Mouse (Mus musculus) kidney, embryonic 16.5 days (tissue): ENCODE results near the gene Dennd1a. TPM values are rescaled to one million over a fixed set of nuclear protein-coding genes. Genes with fewer than 3 reads are reported as not detected.

Source experiments
- ATAC-seq: fragments of 200-750 bp; cut with Nextera tagmentation; 2 replicates; pipeline ENCODE4 v1.8.0; 2017; ENCODE audit warnings: moderate TSS enrichment; ENCODE audit not compliant: low FRiP score, low TSS enrichment
- H3K27ac ChIP-seq: fragments of 300-500 bp; sonication (generic); 2 replicates; pipeline ENCODE4 v1.5.1; 2014; ENCODE audit warnings: low read length
- H3K27me3 ChIP-seq: fragments of 300-500 bp; sonication (generic); 2 replicates; pipeline ENCODE4 v1.6.1; 2014; ENCODE audit warnings: low read length, control low read depth, mixed read lengths; ENCODE audit not compliant: insufficient read depth
- H3K36me3 ChIP-seq: fragments of 300-500 bp; sonication (generic); 2 replicates; pipeline ENCODE4 v1.6.1; 2014; ENCODE audit warnings: low read length, control low read depth, mixed read lengths; ENCODE audit not compliant: insufficient read depth
- H3K4me1 ChIP-seq: fragments of 300-500 bp; sonication (generic); 2 replicates; pipeline ENCODE4 v1.6.1; 2014; ENCODE audit warnings: low read length, control low read depth, mixed read lengths; ENCODE audit not compliant: insufficient read depth
- H3K4me2 ChIP-seq: fragments of 300-500 bp; sonication (generic); replicated peaks from 2 replicates; pipeline ENCODE4 v1.6.1; 2014; ENCODE audit warnings: low read depth, low read length
- H3K4me3 ChIP-seq: fragments of 300-500 bp; sonication (generic); 2 replicates; pipeline ENCODE4 v1.5.1; 2014; ENCODE audit warnings: mild to moderate bottlenecking, low read length
- H3K9ac ChIP-seq: fragments of 300-500 bp; sonication (generic); replicated peaks from 2 replicates; pipeline ENCODE4 v1.6.1; 2014; ENCODE audit warnings: low read length
- H3K9me3 ChIP-seq: fragments of 300-500 bp; sonication (generic); 2 replicates; pipeline ENCODE4 v1.6.1; 2016; ENCODE audit warnings: low read length, control low read depth
- WGBS: fragments of 180-500 bp; shearing (Covaris S2); extraction: QIAGEN DNeasy Blood & Tissue Kit; methylation state at CpG from one replicate; pipeline ENCODE4 v1.1.7; 2014; 5-methylcytosine and 5-hydroxymethylcytosine counted together
- polyA plus RNA-seq: library from polyadenylated mRNA; unstranded; fragments of >200 nt; fragmentation: Nextera tagmentation; extraction: Ambion mirVana; gene quantifications from 2 replicates; pipeline ENCODE4 v1.2.1, GENCODE M21; 2015

Dennd1a gene
- polyA plus RNA-seq, 1 experiment from 2014 or later: 14.3 TPM

DNA sequence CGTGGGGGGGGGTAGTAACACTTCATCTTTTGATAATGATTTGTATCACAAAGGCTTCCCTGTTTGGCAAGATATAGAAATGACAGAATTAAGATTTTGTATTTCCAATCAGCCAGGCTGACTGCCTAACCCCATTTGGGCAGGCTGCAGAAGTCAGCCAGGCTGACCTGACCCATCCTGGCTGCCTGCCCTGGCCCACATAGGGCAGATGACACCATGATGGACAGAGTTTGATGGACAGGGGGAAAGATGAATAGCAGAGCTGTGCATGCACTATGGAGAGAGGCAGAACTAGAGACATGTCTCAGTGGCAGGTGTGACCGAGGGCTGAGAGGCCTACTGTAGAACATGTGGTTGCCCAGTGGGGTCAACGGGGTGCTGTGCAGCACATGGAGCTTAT lies 203.9 kb downstream of the Dennd1a start:
- Histone ChIP-seq H3K36me3 (no peaks in the 10 kb centered on the region), H3K4me2 (no peak overlapping the region), H3K9ac (no peak overlapping the region), H3K27ac (no peak overlapping the region), H3K27me3 (no peaks in the 10 kb centered on the region), H3K4me1 (no peaks in the 10 kb centered on the region), H3K9me3 (no peaks in the 10 kb centered on the region), H3K4me3 (no peak overlapping the region)
- ATAC-seq: no peak
- 88% methylated on average over 3 of the region's 3 CpGs for WGBS

- Histone ChIP-seq H3K4me3 (no peak overlapping the region), H3K9ac (no peak overlapping the region), H3K9me3 (no peaks in the 10 kb centered on the region; the same call in 1 of the 2 replicates), H3K27ac (no peak overlapping the region), H3K36me3 (no peaks in the 10 kb centered on the region), H3K4me2 (no peak overlapping the region), H3K27me3 (no peaks in the 10 kb centered on the region), H3K4me1 (no peaks in the 10 kb centered on the region)
- whole genome bisulfite sequencing: 44% methylated on average over 2 of the region's 2 CpGs
- ATAC-seq: no peak
Measured at GRCm38 (mm10) chr2:38074495-38074894, 212.7 kb downstream of the Dennd1a start.

GRCm38 (mm10) chr2:38072061-38072460 lies 215.1 kb downstream of the Dennd1a start:
- H3K36me3 ChIP-seq: no peaks in the 10 kb centered on the region
- no peaks in the 10 kb centered on the region; the same call in 1 of the 2 replicates for H3K9me3 ChIP-seq
- no peak overlapping the region for H3K4me2 ChIP-seq
- no peak for ATAC-seq
- H3K4me1 ChIP-seq: peaks cover 17% of the 10 kb centered on the region
- H3K4me3 ChIP-seq: no peak overlapping the region
- no peak overlapping the region for H3K27ac ChIP-seq
- H3K27me3 ChIP-seq: no peaks in the 10 kb centered on the region
- no peak overlapping the region for H3K9ac ChIP-seq

DNA sequence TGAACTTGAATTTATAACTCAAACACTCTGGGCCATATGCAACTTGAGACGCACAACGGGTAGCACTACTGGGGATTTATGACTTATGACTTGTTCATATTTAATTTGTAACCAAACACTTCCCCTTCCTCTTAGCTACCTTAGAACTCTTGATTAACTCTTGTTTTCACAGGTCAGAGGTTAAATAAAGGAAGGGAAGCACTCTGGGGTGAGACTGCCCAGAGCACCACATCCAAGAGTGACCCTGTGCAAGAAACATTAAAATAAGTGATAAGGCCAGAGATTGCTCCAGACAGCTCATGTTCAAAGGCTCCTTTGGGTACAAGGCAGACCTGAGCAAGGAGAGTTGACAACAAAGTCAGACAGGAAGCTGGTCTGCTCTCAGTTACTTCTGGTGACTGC lies 219.0 kb downstream of the Dennd1a start:
- Histone ChIP-seq H3K4me2 (no peak overlapping the region), H3K27ac (peak overlapping the region; percentile 29; the same call in 1 of the 2 replicates), H3K36me3 (no peaks in the 10 kb centered on the region), H3K27me3 (0 out of 2 replicates have a peak, but pooled peaks cover 3% of the 10 kb centered on the region), H3K9ac (no peak overlapping the region), H3K9me3 (no peaks in the 10 kb centered on the region; the same call in 1 of the 2 replicates), H3K4me1 (peaks cover 17% of the 10 kb centered on the region), H3K4me3 (no peak overlapping the region)
- 4% methylated on average over 2 of the region's 2 CpGs for WGBS
- peak; percentile 73 for ATAC-seq

GRCm38 (mm10) chr2:38065914-38066313 lies 221.3 kb downstream of the Dennd1a start:
- Histone ChIP-seq H3K4me2 (no peak overlapping the region), H3K27ac (no peak overlapping the region), H3K4me1 (peaks cover 17% of the 10 kb centered on the region), H3K36me3 (no peaks in the 10 kb centered on the region), H3K9ac (no peak overlapping the region), H3K4me3 (no peak overlapping the region), H3K9me3 (no peaks in the 10 kb centered on the region; the same call in 1 of the 2 replicates), H3K27me3 (0 out of 2 replicates have a peak, but pooled peaks cover 3% of the 10 kb centered on the region)
- WGBS: 73% methylated on average over 1 of the region's 1 CpGs
- ATAC-seq: no peak

DNA sequence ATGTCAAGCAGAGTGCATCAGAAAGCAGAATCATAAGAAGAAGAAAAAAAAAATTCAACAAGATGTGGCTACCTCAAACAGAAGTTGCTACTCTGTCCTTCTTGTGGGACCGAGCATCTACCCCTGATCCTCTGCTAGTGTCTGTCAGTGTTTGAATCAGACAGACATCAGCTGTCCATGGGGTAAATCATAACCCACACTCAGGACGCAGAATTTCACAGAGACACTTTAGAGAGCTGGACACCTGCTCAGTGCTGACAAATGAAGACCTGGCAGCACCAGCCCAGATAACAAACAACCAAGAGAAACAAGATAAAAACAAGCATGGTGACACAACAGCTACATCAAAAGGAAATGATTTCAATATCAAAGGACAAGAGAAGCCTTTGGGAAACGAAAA lies 222.9 kb downstream of the Dennd1a start:
- H3K9me3 ChIP-seq: no peaks in the 10 kb centered on the region
- H3K9ac ChIP-seq: no peak overlapping the region
- H3K4me2 ChIP-seq: no peak overlapping the region
- H3K27me3 ChIP-seq: 0 out of 2 replicates have a peak, but pooled peaks cover 3% of the 10 kb centered on the region
- no peak overlapping the region for H3K27ac ChIP-seq
- no peak overlapping the region for H3K4me3 ChIP-seq
- H3K4me1 ChIP-seq: peaks cover 17% of the 10 kb centered on the region
- 74% methylated on average over 3 of the region's 3 CpGs for WGBS
- no peak for ATAC-seq
- no peaks in the 10 kb centered on the region for H3K36me3 ChIP-seq

GRCm38 (mm10) chr2:38062156-38062555 lies 225.0 kb downstream of the Dennd1a start:
- Histone ChIP-seq H3K36me3 (no peaks in the 10 kb centered on the region), H3K4me2 (no peak overlapping the region), H3K4me1 (no peaks in the 10 kb centered on the region), H3K4me3 (no peak overlapping the region), H3K27ac (no peak overlapping the region), H3K27me3 (0 out of 2 replicates have a peak, but pooled peaks cover 3% of the 10 kb centered on the region), H3K9me3 (no peaks in the 10 kb centered on the region), H3K9ac (no peak overlapping the region)
- 77% methylated on average over 1 of the region's 1 CpGs for WGBS
- no peak for ATAC-seq

DNA sequence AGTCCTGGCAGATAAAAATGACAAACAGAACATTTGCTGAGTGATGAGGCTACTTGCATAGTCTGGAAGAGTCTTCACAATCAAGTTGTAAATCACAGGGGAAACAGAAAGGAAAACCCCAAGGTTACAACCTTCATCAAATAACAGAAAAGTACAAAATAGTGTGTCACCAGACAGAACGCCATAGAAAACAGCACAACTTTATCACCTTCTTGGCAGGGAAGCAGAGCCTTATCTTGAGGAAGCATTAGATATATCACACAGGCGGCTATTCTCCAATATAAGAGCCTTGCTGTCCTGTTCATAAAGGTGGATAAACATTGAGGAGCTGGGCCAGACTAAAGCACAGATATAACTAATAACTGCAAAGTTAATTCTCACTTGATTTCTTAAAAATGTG lies 225.7 kb downstream of the Dennd1a start:
- H3K27ac ChIP-seq: no peak overlapping the region
- no peaks in the 10 kb centered on the region for H3K36me3 ChIP-seq
- 0 out of 2 replicates have a peak, but pooled peaks cover 3% of the 10 kb centered on the region for H3K27me3 ChIP-seq
- WGBS: 55% methylated on average over 2 of the region's 2 CpGs
- H3K9ac ChIP-seq: no peak overlapping the region
- H3K9me3 ChIP-seq: no peaks in the 10 kb centered on the region
- H3K4me2 ChIP-seq: no peak overlapping the region
- no peak for ATAC-seq
- H3K4me3 ChIP-seq: no peak overlapping the region
- no peaks in the 10 kb centered on the region for H3K4me1 ChIP-seq

DNA sequence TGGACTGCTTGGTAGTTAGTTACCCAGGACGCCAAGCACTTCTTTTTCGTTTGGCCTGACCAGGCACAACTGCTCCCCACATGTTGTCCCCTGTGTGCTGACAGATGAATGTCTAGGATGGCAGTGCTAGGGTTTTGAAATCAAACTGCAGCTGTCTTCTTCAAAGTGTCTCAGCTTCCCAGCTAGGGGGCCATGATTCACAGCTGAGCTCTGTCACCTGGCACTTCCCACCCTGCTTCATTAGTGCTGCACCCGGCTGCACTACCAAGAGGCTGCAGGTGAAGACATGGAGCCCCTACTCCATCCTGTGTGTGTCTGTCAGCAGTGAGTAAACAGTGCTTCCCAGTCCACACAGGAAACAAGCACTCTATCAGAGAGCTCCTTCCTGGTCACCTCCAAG lies 234.8 kb downstream of the Dennd1a start:
- H3K9me3 ChIP-seq: no peaks in the 10 kb centered on the region
- H3K9ac ChIP-seq: no peak overlapping the region
- H3K4me2 ChIP-seq: no peak overlapping the region
- H3K4me1 ChIP-seq: peaks cover 8% of the 10 kb centered on the region; the same call in 1 of the 2 replicates
- H3K27me3 ChIP-seq: no peaks in the 10 kb centered on the region
- 37% methylated on average over 3 of the region's 3 CpGs for WGBS
- ATAC-seq: no peak
- no peak overlapping the region for H3K4me3 ChIP-seq
- H3K36me3 ChIP-seq: no peaks in the 10 kb centered on the region
- no peak overlapping the region for H3K27ac ChIP-seq

GRCm38 (mm10) chr2:38051485-38052085 lies 235.6 kb downstream of the Dennd1a start:
- Histone ChIP-seq H3K9ac (no peak overlapping the region), H3K27me3 (no peaks in the 10 kb centered on the region), H3K4me3 (no peak overlapping the region), H3K36me3 (no peaks in the 10 kb centered on the region), H3K4me1 (peaks cover 8% of the 10 kb centered on the region; the same call in 1 of the 2 replicates), H3K9me3 (no peaks in the 10 kb centered on the region), H3K4me2 (no peak overlapping the region), H3K27ac (no peak overlapping the region)
- WGBS: 61% methylated on average over 1 of the region's 1 CpGs
- no peak for ATAC-seq
